Mouse (Mus musculus) cerebellum, adult (tissue): Measurements from ENCODE around the gene Srp14.

Experiments used
- ATAC-seq: cut with Nextera tagmentation; 2 replicates; pipeline ENCODE4 v1.9.2; 2017; ENCODE audit warnings: mild to moderate bottlenecking, moderate library complexity, mixed read lengths; ENCODE audit not compliant: insufficient number of reproducible peaks, low FRiP score, low TSS enrichment

Gene Srp14

DNA sequence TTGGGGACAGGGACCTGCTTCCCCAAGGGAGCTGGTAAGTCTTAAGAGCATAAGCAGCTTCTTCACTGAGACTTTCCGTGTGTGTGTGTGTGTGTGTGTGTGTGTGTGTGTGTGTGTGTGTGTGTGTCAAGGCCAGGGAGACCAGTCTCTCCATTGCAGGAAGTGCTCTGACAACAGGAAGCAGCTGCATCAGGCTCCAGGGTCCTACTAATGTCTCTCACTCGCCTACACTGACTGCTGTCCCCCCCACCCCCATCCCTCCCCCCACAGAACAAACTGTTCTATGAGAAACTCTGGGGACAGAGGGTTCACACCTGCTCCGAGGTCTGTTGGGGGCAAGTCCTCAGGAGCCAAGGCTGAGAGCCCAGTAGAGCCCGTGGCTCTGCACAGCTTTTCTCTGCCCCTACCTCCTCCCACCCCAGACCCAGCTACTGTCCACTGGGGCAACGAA is 11.8 kb upstream of the Srp14 start:
- no peak for ATAC-seq

DNA sequence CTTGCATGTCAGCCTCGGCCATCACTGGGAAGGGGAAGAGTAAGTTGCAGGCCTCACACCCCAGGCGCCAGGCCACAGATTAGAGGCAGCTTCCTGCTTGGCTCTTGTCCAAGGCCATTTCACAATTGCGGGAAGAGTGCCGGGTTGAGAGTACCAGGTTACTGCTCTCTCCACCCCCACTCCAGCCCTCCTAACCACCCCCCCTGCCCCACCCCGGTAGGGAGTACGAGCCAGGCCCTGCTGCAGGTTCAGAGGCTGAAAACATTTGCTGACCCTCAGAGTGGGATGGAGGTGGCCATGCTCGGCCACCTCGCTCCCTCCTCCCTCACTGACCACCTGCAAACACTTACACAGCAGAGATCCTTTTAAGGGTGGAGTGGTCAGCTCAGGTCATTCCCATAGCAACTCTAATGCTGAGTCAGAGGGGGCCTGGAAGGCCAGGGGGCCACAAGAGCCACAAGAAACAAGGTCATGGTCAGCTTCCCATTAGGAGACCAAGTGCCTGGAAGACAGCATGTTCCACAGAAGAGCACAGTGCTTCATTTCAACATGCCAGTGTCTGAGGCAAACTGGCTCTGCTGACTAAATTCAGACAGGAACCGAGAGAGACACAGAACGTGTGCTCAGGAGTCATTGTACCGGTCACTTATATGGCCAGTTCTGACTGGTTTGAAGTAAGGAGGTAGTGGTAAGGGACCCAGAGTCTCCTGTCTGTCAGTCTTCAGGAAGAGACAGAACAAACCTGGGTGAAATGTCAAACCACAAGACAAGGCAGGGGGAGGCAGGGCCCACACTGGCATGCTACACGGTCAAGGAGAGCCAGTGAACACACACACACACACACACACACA is 11.0 kb upstream of the Srp14 start:
- no peak for ATAC-seq

DNA sequence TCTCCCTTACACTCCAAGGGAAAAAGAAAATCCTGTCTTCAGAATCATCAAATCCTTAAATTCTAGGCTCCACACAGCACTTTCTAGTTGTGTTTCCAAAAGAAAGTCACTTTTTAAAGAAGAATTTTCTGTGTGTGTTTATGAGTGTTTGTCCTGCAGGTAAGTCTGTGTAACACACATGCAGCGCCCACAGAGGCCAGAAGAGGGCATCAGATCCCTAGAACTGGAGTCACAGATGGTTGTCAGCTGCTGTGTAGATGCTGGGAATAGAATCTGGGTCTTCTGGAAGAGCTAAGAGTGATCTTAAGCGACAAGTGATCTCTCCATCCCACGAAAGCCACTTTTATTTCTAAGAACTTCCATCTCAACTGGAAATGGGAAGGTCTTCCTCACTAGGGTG is 8.3 kb upstream of the Srp14 start:
- ATAC-seq = no peak

DNA sequence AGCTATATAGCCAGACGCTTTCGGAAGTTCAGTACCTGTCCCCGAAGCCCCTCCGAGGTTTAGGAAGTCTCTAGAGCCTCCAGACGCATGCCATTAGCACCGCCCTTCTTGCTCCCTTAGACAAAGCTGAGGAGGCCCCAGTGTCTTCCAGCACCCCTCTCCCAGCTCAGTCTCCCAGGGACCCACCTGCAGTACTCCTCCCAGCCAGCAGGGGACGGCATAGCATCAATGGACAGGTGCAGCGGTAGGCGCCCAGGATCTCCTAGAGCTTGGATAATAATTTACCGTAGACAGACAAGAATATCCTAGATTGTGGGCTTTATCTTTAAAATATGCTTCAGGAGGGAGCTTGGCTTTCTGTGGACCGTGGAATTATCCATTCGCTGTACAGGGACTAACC is 7.4 kb upstream of the Srp14 start:
- peak; percentile 23; the same call in 1 of the 2 replicates for ATAC-seq

DNA sequence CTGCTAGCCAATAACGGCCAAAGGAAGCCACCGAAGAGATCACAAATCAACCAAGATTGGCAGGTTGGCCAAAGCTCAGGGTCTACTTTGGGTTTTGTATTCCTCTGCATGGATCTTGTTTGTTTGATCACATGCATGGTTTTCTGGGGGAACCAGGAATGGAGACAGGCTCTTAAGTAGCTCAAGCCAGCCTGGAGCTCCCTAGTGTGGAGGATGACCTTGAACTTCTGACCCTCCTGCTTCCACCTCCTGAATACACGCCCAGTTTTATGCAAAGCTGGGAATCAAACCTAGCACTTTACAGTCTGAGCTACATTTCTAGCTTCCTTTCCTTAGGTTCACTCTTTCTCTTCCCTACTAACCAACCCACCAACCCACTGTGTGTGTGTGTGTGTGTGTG is 5.9 kb upstream of the Srp14 start:
- ATAC-seq = no peak

DNA sequence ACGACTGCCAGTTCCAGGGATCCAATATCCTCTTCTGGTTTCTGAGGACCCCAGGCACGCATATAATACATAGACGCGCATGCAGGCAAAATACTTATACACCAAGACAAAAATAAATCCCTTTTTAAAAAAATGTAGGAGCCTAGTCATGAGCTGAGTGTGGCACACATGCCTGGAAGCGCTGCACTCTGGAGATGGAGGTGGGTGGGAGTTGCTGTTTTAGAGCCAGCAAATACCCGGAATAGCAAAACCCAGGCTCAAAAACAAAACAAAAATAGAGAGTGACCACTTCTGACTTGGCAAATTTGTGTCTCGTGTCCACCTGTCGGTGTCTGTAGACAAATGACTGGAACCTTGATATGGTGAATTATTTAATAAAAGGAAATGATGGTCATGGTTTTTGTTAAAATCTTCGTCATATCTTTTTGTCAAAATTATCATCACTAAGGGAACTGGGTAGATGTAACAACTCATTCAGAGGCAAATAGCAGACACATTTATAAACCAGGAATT is 4.9 kb upstream of the Srp14 start:
- no peak for ATAC-seq

DNA sequence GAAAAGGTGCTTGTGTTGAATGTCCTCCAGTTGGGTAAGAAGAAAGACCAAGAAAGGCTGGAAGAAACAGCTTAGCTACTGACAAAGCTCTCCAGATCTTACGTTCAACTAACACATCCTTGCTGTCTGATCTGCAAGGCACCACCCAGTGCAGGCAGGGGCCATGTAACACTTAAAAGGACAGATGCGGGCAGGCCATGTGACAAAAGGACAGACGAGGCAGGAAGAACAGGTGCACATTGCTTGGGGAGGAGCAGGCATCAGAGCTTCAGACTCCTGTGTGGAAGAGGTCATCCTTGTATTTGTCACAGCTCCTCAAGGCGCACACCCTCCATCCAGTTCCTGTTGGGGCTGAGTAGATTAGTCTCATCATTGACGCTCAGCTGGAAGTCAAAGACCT is 3.5 kb upstream of the Srp14 start:
- ATAC-seq = no peak

DNA sequence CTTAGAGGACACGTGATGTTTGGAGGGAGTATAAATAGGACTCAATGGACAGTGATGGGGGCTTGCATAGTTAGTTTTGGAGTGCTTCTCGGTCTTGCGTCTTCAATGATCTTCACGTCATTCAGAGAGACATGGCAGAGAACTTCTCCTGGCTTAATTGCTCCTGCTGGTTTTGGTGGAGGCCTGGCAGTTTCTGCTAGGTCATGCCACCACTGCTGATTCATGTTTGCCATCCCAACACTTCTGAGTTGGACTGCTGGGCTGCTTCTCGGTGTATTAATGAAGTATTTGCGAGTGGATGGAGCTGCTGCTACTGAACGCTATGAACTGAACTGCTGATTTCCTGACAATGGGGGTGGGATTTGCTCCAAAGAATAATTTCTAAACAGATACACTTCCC is 1.4 kb upstream of the Srp14 start:
- no peak for ATAC-seq

DNA sequence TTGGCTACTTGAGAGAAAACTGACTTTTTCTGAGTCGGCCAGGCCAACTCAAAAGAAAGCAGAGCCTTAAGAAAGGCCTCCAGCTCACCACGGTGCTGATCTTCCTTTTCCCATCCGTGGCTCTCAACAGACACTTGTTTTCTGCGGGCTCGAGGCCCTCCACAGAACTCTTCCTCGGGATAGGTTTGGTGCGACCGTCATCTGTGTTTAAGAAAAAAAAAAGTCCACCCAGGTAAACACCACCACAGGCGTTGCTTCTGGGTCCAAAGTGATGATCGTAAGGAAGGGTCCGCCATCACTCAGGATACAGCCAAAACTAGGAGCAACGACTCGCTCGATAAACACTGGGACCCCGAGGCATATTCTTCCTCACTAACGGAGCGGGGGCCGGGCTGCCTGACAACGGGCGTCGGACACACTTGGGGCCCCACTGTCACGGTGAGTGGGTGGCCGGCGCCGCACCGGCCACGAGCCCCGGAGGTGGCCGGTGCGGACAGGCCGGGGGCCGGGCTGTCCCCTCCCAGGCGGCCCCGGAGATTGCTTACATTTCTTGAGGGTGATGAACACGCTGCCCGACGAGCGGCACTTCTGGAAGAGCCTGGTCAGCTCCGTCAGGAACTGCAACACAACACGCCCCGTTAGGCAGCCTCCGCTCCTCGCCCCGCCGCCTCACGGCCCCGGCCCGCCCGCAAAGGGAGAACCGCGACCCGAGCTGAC is 520 bp downstream of the Srp14 start:
- peak; percentile 26; the same call in 1 of the 2 replicates for ATAC-seq

DNA sequence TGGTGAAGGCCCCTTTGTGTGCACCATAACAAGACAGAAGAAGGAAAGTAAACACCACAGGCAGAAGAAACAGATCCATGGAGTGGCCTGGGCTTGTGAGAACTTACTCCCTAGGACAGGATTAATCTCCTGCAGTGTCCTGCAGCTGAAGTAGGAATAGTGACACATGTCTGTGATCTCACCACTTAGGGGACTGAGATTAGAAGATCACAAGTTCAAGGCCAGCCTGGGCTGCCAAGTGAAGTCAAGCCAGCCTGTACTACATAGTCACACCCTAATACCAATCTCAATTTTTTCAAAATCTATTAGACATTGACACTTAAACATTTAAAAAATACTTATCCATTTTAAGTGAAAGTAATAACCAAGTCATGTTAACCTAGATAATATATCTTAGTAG is 11.2 kb downstream of the Srp14 start:
- no peak for ATAC-seq

DNA sequence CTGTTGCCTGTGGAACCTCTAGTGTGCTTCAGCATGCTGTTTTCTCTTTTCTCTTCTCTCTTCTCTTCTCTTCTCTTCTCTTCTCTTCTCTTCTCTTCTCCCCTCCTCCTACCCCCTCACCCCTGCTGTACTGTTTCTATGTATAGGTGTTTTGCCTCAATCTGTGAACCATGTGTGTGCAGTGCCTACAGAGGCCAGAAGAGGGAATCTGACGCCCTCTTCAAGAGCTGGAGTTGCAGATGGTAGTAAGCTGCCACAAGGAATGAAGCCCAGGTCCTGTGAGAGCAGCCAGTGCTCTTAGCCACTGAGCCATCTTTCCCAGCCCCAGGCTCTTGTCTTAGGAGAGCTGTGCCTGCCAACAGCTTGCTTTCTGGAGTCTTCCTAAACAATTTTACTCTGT is 12.9 kb downstream of the Srp14 start:
- ATAC-seq = no peak

DNA sequence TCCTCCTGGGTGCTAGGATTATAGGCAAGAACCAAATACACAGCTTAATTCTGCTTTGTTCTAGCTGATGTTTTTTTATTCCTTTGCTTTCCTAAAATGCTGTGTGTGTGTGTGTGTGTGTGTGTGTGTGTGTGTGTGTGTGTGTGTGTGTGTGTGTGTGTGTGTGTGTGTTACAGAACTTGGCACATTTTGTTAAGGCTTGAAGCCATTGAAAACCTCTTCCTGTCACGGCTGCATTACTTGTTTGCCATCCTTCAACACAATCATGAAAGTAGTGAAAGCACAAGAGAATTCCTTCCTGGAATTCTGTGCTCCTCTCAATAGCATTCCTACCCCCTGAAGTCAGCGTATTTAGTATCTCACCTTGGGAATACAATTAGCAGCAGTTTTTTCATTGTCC is 13.6 kb downstream of the Srp14 start:
- ATAC-seq = no peak

DNA sequence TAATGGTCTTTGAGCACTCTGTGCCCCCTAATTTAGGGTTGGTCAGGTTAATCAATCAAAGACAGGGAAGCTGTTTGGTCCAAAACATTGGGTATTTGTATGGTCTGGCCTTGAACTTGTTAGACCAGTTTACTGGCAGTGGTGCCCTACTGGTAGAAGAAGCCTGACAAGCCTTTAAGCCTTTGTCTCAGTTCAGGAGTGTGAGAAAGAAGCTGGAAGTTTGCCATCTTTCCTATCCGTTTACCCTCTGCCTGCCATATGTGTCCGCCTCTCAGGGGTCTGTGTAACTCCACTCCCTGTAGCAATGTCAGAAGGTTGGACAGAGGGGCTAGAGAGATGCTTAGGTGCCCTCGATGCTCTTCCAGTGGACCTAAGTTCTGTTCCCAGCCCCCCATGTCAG is 15.1 kb downstream of the Srp14 start:
- no peak for ATAC-seq

DNA sequence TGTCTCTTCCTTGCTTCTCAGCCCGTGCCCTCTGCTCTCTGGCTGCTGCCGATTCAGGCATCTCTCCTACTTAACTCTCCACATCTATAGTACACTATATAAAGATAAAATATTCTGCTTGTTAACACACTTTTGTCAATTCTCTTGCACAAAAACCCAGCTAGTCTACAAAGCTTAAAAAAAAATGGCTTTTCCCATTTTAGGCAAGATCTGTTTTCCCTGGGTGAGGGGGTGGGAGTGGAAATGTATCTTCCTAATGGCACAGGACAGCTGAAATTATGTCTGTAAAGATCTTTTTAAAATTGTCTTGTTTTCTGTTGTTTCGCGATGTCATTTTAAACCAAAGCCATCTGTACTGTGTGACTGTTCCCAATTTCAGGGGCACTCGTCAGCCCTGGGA is 16.0 kb downstream of the Srp14 start:
- ATAC-seq = no peak

DNA sequence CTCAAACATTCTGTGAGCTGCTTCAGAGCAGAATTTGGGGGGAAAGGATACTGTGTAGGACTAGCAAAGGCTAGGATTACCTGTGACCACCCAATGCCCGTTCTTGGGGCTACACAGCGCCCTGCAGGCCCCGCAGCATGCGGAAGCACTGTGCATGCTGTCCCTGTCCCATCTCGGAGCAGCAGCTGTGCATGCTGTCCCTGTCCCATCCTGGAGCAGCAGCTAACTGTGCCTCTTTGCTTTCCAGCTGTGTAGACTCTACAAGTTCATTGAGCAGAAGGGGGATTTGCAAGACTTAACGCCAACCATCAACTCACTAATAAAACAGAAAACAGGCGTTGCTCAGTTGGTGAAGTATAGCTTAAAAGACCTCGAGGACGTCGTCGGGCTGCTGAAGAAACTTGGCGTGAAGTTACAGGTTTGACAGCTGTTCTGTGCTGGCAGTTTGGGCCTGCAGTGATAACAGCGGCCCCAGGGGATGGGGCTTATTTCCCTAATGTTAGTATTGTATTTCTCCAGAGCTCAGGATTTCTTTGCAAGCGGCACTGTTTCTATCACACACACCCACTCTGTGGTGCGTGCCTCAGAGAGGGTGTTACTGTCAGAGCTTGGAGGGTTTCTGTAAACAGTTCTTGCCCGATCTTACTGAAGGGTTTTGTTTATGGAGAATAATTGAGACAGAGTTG is 17.9 kb downstream of the Srp14 start:
- ATAC-seq = no peak

DNA sequence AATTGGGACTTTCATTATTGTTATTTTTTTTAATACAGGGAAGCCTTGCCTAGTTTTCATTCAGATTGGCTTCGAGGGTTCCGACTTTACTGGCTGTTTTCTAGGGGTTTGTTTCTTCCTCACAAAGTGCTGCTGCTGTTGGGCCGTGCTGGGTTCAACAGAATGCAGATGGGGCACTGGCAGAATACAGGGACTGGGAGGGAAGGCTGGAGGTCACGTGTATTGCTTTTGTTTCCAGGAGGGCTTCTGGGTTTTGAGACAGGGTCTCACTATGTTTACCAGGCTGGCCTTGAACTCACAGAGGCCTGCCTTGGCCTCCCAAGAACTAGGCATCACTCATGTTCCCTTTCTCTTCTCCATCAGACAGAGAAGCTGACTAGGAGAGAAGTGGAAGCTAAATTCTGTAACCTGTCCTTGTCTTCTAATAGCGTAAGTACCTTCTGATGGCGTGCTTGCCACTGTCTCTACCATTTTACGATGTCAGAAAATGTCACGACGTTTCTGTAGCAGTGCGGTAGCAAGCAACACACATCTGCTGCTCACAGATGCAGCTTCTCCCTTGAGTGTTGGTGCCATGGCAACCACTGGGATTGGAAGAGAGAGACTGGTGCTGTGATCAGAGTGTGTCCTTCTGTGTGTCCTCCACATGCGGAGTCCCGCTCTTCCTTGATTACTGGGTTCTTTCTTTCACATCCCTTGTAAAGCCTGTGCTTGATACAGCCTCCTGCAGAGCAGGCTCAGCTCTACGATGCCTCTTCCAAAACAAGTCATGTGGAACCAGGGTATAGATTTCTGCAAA is 21.8 kb downstream of the Srp14 start:
- no peak for ATAC-seq

DNA sequence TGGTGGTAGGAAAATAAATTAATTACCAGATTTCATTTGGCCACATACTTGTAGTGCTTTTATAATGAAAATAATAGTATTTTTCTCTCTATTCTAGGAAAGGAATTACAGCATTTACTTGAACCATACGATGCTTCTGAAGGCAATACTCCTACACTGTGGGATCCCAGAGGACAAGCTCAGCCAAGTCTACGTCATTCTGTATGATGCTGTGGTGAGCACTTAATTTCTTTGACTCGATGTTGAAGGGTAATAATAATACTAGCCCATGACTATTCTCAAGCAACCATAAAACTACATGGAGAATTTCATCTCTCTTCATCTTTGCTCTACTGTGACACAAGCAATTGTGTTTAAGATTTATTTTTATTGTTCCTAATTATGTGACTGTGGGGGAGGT is 22.5 kb downstream of the Srp14 start:
- no peak for ATAC-seq

DNA sequence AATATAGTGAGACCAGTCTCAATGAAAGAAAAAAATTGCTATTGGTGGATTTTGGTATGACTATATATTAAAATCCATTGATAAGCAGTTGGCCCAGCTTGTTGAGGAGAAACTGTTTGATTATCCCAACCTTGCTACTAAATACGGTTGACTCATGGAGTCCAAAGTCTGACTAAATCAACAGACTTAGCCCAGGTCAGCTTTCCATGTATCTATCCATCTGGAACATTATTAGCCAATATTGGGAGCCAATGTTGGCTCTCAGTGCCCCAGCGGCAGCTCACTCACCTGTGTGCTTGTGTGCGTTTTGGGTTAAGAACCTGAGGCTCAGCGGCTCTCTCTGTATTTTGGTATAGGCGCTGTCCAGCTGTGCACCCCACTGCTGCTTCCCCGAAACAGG is 28.5 kb downstream of the Srp14 start:
- no peak for ATAC-seq

DNA sequence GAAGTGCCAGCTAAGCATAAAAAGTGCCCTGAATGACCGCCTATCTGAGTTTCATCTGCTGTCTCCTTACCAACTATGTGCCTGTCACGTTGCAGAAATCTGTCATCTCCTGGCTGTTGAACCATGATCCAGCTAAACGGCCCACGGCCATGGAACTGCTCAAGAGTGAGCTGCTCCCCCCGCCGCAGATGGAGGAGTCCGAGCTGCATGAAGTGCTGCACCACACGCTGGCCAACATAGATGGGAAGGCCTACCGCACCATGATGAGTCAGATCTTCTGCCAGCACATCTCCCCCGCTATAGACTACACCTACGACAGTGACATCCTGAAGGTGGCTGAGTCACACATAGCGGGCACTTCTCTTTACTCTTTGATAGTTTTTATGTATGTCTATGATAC is 31.3 kb downstream of the Srp14 start:
- no peak for ATAC-seq
